Mouse (Mus musculus) embryonic fibroblast, embryonic 13.5 days (primary cell): ENCODE results near the gene Ano8.

Source experiments
- CTCF ChIP-seq: IDR thresholded peaks from 2 replicates; pipeline ENCODE4 v1.5.1; 2011; ENCODE audit warnings: mild to moderate bottlenecking, control low read depth, low read length, moderate library complexity, borderline replicate concordance; ENCODE audit not compliant: insufficient read depth
- POLR2A ChIP-seq: IDR thresholded peaks from 2 replicates; pipeline ENCODE4 v1.6.1; 2011; ENCODE audit warnings: low read depth, mild to moderate bottlenecking, control low read depth, low read length, moderate library complexity

DNA sequence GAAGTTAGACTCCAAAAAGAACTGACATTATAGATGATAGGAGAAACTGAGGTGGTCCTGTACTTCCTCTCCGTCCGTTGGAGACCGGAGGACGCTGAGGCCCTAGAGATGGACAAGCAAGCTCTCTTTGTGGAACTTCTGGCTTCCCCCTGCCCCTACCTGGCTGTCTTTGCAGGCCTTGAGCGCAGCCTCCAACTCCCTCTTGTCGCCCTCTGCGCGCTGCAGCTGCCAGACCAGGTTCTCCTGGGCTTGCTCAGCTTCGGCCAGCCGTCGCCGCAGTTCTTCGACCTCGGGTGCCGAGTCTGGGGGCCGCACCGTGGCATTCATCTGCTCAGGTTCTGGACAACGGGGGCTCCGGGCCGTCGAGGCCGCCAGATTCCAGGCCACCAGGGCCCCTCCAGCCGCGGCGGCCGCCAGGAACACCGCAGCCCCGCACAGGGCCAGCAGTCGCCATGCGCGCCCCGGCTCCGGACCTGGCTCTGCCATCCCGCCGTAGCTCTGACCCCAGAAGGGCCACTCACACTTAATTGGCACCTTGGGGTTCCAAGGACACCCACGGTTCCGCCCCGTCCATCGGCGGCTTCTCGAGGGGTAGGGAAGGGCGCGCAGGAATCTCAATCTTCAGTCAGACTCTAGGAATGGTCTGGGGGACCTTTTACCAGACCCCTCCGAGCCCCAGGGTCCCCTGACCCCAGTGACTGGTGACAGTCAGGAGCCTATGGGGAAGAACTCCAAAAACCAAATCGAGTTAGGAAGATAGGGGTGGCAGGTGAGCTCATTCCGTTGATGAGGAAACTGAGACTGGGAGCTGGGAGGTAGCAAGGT is 39.7 kb upstream of the Ano8 start, which contains the start of gene Ccdc194:
- TF ChIP-seq CTCF (no peak), POLR2A (no peak)
